Mouse (Mus musculus): ENCODE measurements around the gene Mucl3. TPM values are rescaled to one million over a fixed set of nuclear protein-coding genes. Genes with fewer than 3 reads are reported as not detected.

Mucl3 gene
- polyA plus RNA-seq (2012; rRNA removed) = not detected in 2 replicates

DNA sequence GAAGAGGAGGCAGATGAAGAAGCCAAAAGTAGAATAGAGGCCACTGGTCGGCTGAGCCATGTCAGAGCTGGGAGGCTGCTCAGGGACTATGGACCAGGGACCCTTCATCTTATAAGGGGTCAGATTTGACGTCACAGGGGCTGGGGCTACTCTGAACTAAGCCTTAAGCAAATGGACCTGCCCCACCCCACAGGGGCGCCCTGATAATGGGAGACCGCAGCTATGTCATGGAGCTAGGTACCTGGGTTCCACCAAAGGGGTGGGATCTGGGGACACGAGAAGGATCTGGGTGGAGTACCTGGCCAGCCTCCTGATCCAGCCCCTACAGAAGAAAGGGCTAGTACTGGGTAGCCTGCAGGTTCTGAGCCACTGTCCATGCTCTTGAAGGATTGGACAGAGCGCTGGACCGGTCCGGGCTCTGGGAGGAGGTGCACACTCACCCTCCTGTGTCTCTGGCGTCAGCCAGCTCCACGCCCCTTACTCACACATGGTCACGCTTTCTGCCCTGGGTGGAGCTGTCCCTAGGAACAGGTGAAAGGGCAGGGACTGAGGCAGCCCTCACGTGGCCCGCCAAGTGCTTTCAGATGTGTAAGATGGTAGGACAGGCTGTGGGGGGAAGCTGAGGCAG, at the start of gene Mucl3:
Mucl3 (minus strand) TSS at position 87 of the 628 bp plus-strand sequence.
- TF ChIP-seq POLR2A (IDR thresholded peaks at IDR 0.05; ENCODE audit: low read depth, low read length) (no peak), CTCF (conservative IDR thresholded peaks at IDR 0.05; ENCODE audit: insufficient read depth, insufficient read length, low read depth, low read length) (no peak)
- H3K27ac ChIP-seq (ENCODE audit: insufficient read depth, low read depth, low read length) = no peak within 1 kb of the TSS
- H3K36me3 ChIP-seq (ENCODE audit: control insufficient read depth, insufficient read depth, low read length) = no peaks in the 10 kb centered on the region
- no peaks in the 10 kb centered on the region for H3K4me1 ChIP-seq (ENCODE audit: control insufficient read depth, insufficient read depth, low read length)
- no peaks in the 10 kb centered on the region for H3K27me3 ChIP-seq (replicated peaks; ENCODE audit: control insufficient read depth, insufficient read depth, low read length)
- no peak for DNase-seq
- 58% methylated on average over 13 of the region's 13 CpGs for WGBS
- H3K4me3 ChIP-seq (ENCODE audit: insufficient read depth, low read depth, low read length) = no peak within 1 kb of the TSS

DNA sequence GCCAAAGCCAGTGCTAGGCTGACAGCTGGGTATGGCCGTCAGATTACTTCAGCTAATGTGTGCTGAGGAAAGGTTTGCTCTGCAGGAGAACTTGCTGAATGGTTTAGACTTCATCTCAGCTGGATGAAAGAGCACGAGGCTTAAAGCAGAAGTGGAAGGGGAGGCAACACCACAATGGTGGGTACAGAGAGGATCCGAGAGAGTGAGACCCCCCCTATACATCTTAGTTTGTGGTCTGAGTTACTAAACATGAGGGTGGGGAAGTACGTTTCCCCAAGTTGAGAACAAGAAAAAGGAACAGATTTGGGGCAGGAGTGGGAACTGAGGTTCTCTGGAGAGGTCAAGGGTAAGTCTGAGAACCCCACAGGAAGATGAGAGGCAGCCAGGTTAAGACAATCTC, 48.9 kb upstream of the Mucl3 start:
- no peak for TF ChIP-seq CTCF (conservative IDR thresholded peaks at IDR 0.05; ENCODE audit: insufficient read depth, insufficient read length, low read depth, low read length)
- no peak for TF ChIP-seq POLR2A (IDR thresholded peaks at IDR 0.05; ENCODE audit: low read depth, low read length)
- no peak for DNase-seq
- Histone ChIP-seq H3K27ac (ENCODE audit: insufficient read depth, low read depth, low read length) (no peak overlapping the region), H3K4me1 (ENCODE audit: control insufficient read depth, insufficient read depth, low read length) (peaks cover 6% of the 10 kb centered on the region), H3K27me3 (replicated peaks; ENCODE audit: control insufficient read depth, insufficient read depth, low read length) (no peaks in the 10 kb centered on the region), H3K36me3 (ENCODE audit: control insufficient read depth, insufficient read depth, low read length) (peaks cover 2% of the 10 kb centered on the region), H3K4me3 (ENCODE audit: insufficient read depth, low read depth, low read length) (no peak overlapping the region)
- WGBS = 75% methylated on average over 4 of the region's 4 CpGs

DNA sequence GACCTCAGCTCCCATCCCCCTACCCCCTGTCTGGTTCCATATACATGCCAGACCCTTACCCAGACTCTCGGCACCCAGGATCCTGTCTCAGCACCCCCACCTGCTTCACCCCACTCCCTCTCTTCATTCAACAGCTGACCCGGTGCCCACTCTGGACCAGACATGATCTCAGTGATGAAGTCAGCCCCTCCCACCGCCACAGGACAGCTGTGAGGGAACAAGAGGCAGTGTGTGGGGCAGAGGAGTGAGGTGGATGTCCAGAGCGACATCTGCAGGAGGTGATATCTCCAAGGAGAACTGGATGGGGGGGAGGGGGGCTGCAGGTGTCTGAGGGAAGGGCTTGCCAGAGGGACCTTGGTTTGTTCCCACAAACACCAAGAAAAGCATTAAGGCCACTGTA, 48.3 kb upstream of the Mucl3 start:
- no peak overlapping the region for H3K4me3 ChIP-seq (ENCODE audit: insufficient read depth, low read depth, low read length)
- peaks cover 4% of the 10 kb centered on the region for H3K36me3 ChIP-seq (ENCODE audit: control insufficient read depth, insufficient read depth, low read length)
- 89% methylated on average over 4 of the region's 4 CpGs for WGBS
- no peak for DNase-seq
- peaks cover 2% of the 10 kb centered on the region; the same call in 1 of the 2 replicates for H3K4me1 ChIP-seq (ENCODE audit: control insufficient read depth, insufficient read depth, low read length)
- TF ChIP-seq CTCF (conservative IDR thresholded peaks at IDR 0.05; ENCODE audit: insufficient read depth, insufficient read length, low read depth, low read length) (no peak), POLR2A (IDR thresholded peaks at IDR 0.05; ENCODE audit: low read depth, low read length) (no peak)
- H3K27me3 ChIP-seq (replicated peaks; ENCODE audit: control insufficient read depth, insufficient read depth, low read length) = no peaks in the 10 kb centered on the region
- no peak overlapping the region for H3K27ac ChIP-seq (ENCODE audit: insufficient read depth, low read depth, low read length)

DNA sequence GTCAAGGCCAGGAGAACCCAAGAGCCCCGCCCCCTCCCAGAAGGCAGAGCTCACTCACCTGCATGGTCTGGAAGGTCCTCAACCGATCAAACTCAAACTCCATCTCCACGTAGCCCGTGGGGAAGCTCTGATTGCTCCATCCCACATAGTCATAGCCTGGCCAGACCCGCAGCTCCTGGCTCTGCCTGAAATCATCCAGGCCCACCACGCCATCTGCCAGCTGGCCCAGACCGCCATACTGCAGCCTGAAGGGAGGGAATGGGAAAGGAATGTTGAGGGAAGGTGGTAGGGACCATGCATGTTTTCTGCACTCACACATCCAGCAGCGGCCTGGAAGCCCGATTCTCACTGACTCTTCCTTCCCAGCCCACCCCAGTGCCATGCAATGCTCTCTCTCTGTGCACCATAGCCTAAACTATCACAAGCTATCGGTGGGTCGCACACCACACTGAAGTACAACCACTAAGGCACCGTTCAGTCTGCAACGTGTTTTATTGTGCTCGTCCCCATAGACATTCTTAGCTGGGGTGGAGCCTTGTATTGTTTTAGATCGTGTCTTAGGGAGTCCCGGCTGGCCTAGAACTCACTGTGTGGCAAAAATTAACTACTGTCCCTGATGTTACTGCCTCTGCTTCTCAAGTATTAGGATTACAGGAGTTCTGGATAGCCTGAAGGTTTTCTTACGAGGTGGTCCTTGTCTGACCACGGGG, 46.6 kb upstream of the Mucl3 start:
- WGBS = 93% methylated on average over 18 of the region's 18 CpGs
- H3K4me1 ChIP-seq (ENCODE audit: control insufficient read depth, insufficient read depth, low read length) = no peaks in the 10 kb centered on the region
- TF ChIP-seq POLR2A (IDR thresholded peaks at IDR 0.05; ENCODE audit: low read depth, low read length) = no peak
- H3K27ac ChIP-seq (ENCODE audit: insufficient read depth, low read depth, low read length) = no peak overlapping the region
- peaks cover 10% of the 10 kb centered on the region for H3K36me3 ChIP-seq (ENCODE audit: control insufficient read depth, insufficient read depth, low read length)
- H3K4me3 ChIP-seq (ENCODE audit: insufficient read depth, low read depth, low read length) = no peak overlapping the region
- no peak for DNase-seq
- no peaks in the 10 kb centered on the region for H3K27me3 ChIP-seq (replicated peaks; ENCODE audit: control insufficient read depth, insufficient read depth, low read length)

DNA sequence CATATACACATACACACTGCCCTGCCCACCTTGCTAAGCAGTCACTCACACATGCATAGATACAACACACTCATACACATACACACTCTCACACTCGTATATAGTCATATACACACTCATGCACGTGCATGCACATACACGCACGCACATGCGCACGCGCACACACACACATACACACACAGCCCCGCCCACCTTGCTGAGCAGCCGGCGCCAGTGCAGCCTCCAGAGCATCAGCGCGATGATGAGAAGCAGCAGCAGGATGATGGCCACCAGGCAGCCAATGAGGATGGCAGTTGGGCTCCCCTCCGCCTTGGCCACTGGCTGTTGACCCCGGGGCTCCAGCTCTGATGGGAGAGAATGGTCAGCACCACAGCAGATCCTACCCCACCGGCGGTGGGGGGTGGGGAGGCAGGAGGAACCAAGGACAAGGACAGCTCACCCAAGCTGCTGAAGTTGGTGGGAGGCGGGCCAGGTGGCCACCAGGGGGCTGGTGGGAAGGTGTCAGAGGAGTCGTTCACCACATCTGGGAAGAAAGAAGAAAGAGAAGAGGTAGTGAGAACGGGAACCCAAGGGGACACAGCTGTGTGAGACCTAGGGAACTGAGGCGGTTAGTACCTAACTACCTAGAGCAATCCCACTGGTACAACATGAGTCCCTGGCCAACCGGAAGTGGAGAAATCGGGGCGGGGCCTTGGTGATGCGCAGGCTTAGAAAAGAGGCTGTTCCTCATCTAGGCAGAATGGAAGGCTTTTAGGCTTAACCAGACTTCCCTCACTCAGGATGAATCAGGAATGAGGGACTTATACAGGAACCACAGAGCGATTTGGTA, 45.1 kb upstream of the Mucl3 start:
- H3K27ac ChIP-seq (ENCODE audit: insufficient read depth, low read depth, low read length) = no peak overlapping the region
- WGBS = 84% methylated on average over 25 of the region's 25 CpGs
- DNase-seq = no peak
- H3K4me3 ChIP-seq (ENCODE audit: insufficient read depth, low read depth, low read length) = no peak overlapping the region
- H3K27me3 ChIP-seq (replicated peaks; ENCODE audit: control insufficient read depth, insufficient read depth, low read length) = no peaks in the 10 kb centered on the region
- H3K4me1 ChIP-seq (ENCODE audit: control insufficient read depth, insufficient read depth, low read length) = no peaks in the 10 kb centered on the region
- TF ChIP-seq POLR2A (IDR thresholded peaks at IDR 0.05; ENCODE audit: low read depth, low read length) = no peak
- TF ChIP-seq CTCF (conservative IDR thresholded peaks at IDR 0.05; ENCODE audit: insufficient read depth, insufficient read length, low read depth, low read length) = no peak
- peaks cover 10% of the 10 kb centered on the region for H3K36me3 ChIP-seq (ENCODE audit: control insufficient read depth, insufficient read depth, low read length)

DNA sequence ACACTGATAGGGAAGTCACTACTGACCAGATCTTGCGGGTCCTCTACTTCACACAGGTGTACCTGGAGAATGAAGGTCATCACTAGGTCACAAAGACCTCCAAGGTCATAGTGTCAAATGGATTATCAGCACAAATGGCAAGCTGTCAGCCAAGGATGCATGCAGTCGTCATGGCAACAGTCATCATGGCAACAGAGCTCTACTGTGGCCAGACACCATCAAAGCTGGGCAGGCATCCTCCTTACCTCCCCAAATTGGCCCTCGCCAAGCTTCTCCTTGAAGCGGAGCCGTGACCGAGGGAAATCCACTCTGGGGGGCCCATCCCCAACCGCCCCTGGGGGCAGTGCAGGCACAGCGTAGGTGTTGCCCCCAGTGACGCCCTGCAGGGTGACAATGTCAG, 41.6 kb upstream of the Mucl3 start:
- Histone ChIP-seq H3K27me3 (replicated peaks; ENCODE audit: control insufficient read depth, insufficient read depth, low read length) (no peaks in the 10 kb centered on the region), H3K36me3 (ENCODE audit: control insufficient read depth, insufficient read depth, low read length) (peaks cover 12% of the 10 kb centered on the region), H3K27ac (ENCODE audit: insufficient read depth, low read depth, low read length) (no peak overlapping the region), H3K4me1 (ENCODE audit: control insufficient read depth, insufficient read depth, low read length) (no peaks in the 10 kb centered on the region), H3K4me3 (ENCODE audit: insufficient read depth, low read depth, low read length) (no peak overlapping the region)
- TF ChIP-seq CTCF (conservative IDR thresholded peaks at IDR 0.05; ENCODE audit: insufficient read depth, insufficient read length, low read depth, low read length) (no peak), POLR2A (IDR thresholded peaks at IDR 0.05; ENCODE audit: low read depth, low read length) (no peak)
- no peak for DNase-seq
- 82% methylated on average over 9 of the region's 9 CpGs for WGBS

DNA sequence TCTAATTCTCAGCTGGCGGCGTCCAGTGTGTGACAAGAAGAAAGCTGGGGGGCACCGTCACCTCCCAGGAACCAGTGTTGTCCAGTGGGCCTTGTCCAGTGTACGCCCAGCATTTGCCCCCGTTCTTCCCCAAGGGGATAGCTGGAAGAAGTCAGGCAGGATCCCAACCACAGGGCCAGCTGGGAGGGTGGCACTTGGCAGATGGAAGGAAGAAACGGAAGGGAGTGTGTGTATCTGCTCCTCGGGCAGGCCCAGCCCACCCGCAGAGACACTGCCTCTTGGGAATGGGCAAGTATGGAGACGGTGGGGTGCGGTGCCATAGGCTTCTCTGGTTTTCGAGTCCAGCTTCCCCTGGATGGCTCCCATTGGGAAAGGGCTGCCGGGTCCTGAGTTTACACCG, 38.5 kb upstream of the Mucl3 start:
- H3K27me3 ChIP-seq (replicated peaks; ENCODE audit: control insufficient read depth, insufficient read depth, low read length) = no peaks in the 10 kb centered on the region
- no peak for TF ChIP-seq POLR2A (IDR thresholded peaks at IDR 0.05; ENCODE audit: low read depth, low read length)
- TF ChIP-seq CTCF (conservative IDR thresholded peaks at IDR 0.05; ENCODE audit: insufficient read depth, insufficient read length, low read depth, low read length) = no peak
- no peak overlapping the region for H3K27ac ChIP-seq (ENCODE audit: insufficient read depth, low read depth, low read length)
- WGBS = 86% methylated on average over 13 of the region's 13 CpGs
- H3K4me3 ChIP-seq (ENCODE audit: insufficient read depth, low read depth, low read length) = no peak overlapping the region
- no peaks in the 10 kb centered on the region for H3K4me1 ChIP-seq (ENCODE audit: control insufficient read depth, insufficient read depth, low read length)
- H3K36me3 ChIP-seq (ENCODE audit: control insufficient read depth, insufficient read depth, low read length) = peaks cover 11% of the 10 kb centered on the region
- DNase-seq = no peak

Data from kidney, adult 2 months (tissue).